Mouse (Mus musculus): ENCODE measurements around the gene Dynlrb1. TPM values are rescaled to one million over a fixed set of nuclear protein-coding genes. Genes with fewer than 3 reads are reported as not detected.

Gene Dynlrb1
- 621 and 667 TPM in 2 replicates for polyA plus RNA-seq (2015; fragmentation: Nextera tagmentation; extraction: Ambion mirVana)

GRCm38 (mm10) chr2:155236362-155236992 is at the start of gene Dynlrb1:
Gene Dynlrb1 (plus strand): TSS chr2:155236533.
- under 1% methylated on average over 50 of the region's 50 CpGs for WGBS
- peak; percentile 100 for ATAC-seq
- H3K4me1 ChIP-seq (replicated peaks): peaks cover 30% of the 10 kb centered on the region
- peak within 1 kb of the TSS; percentile 84 for H3K9ac ChIP-seq (replicated peaks)
- H3K4me2 ChIP-seq (replicated peaks): peak within 1 kb of the TSS; percentile 95
- H3K36me3 ChIP-seq: peaks cover 10% of the 10 kb centered on the region
- H3K27me3 ChIP-seq: no peaks in the 10 kb centered on the region
- no peaks in the 10 kb centered on the region for H3K9me3 ChIP-seq
- H3K4me3 ChIP-seq (replicated peaks): peak within 1 kb of the TSS; percentile 79
- H3K27ac ChIP-seq: peak within 1 kb of the TSS; percentile 88

- H3K9me3 ChIP-seq: no peaks in the 10 kb centered on the region
- H3K4me2 ChIP-seq (replicated peaks): no peak overlapping the region
- H3K36me3 ChIP-seq: peaks cover 75% of the 10 kb centered on the region
- ATAC-seq: no peak
- no peak overlapping the region for H3K4me3 ChIP-seq (replicated peaks)
- H3K9ac ChIP-seq (replicated peaks): no peak overlapping the region
- H3K27ac ChIP-seq: no peak overlapping the region
- H3K4me1 ChIP-seq (replicated peaks): no peaks in the 10 kb centered on the region
- H3K27me3 ChIP-seq: no peaks in the 10 kb centered on the region
- WGBS: 89% methylated on average over 2 of the region's 2 CpGs
Measured at GRCm38 (mm10) chr2:155207419-155207818, 28.9 kb upstream of the Dynlrb1 start.

- H3K4me2 ChIP-seq (replicated peaks): no peak overlapping the region
- H3K36me3 ChIP-seq: peaks cover 86% of the 10 kb centered on the region
- no peak overlapping the region for H3K9ac ChIP-seq (replicated peaks)
- H3K27ac ChIP-seq: no peak overlapping the region
- H3K27me3 ChIP-seq: no peaks in the 10 kb centered on the region
- no peak for ATAC-seq
- WGBS: 93% methylated on average over 2 of the region's 2 CpGs
- no peaks in the 10 kb centered on the region for H3K4me1 ChIP-seq (replicated peaks)
- H3K4me3 ChIP-seq (replicated peaks): no peak overlapping the region
- H3K9me3 ChIP-seq: no peaks in the 10 kb centered on the region
Measured at GRCm38 (mm10) chr2:155223145-155223544, 13.2 kb upstream of the Dynlrb1 start.

GRCm38 (mm10) chr2:155224721-155225120 is 11.6 kb upstream of the Dynlrb1 start:
- Histone ChIP-seq H3K4me3 (replicated peaks) (no peak overlapping the region), H3K27ac (no peak overlapping the region), H3K36me3 (peaks cover 75% of the 10 kb centered on the region), H3K27me3 (no peaks in the 10 kb centered on the region), H3K4me2 (replicated peaks) (no peak overlapping the region), H3K9ac (replicated peaks) (no peak overlapping the region), H3K4me1 (replicated peaks) (no peaks in the 10 kb centered on the region), H3K9me3 (no peaks in the 10 kb centered on the region)
- no peak for ATAC-seq
- WGBS: 90% methylated on average over 7 of the region's 7 CpGs

GRCm38 (mm10) chr2:155235746-155236361 is 479 bp upstream of the Dynlrb1 start:
- H3K36me3 ChIP-seq: peaks cover 5% of the 10 kb centered on the region; the same call in 1 of the 2 replicates
- ATAC-seq: peak; percentile 95
- H3K27me3 ChIP-seq: no peaks in the 10 kb centered on the region
- H3K27ac ChIP-seq: peak overlapping the region; percentile 88
- peak overlapping the region; percentile 95 for H3K4me2 ChIP-seq (replicated peaks)
- 5% methylated on average over 13 of the region's 13 CpGs for WGBS
- H3K4me3 ChIP-seq (replicated peaks): peak overlapping the region; percentile 79
- H3K4me1 ChIP-seq (replicated peaks): peaks cover 30% of the 10 kb centered on the region
- H3K9me3 ChIP-seq: no peaks in the 10 kb centered on the region
- H3K9ac ChIP-seq (replicated peaks): peak overlapping the region; percentile 84

- ATAC-seq: no peak
- H3K4me1 ChIP-seq (replicated peaks): peaks cover 30% of the 10 kb centered on the region
- H3K36me3 ChIP-seq: peaks cover 11% of the 10 kb centered on the region
- no peaks in the 10 kb centered on the region for H3K27me3 ChIP-seq
- no peaks in the 10 kb centered on the region for H3K9me3 ChIP-seq
- H3K4me3 ChIP-seq (replicated peaks): peak overlapping the region; percentile 79
- 15% methylated on average over 4 of the region's 4 CpGs for WGBS
- peak overlapping the region; percentile 95 for H3K4me2 ChIP-seq (replicated peaks)
- no peak overlapping the region for H3K27ac ChIP-seq
- H3K9ac ChIP-seq (replicated peaks): peak overlapping the region; percentile 84
Measured at GRCm38 (mm10) chr2:155237276-155237675, 943 bp downstream of the Dynlrb1 start.

- Histone ChIP-seq H3K9ac (replicated peaks) (no peak overlapping the region), H3K27ac (no peak overlapping the region), H3K9me3 (no peaks in the 10 kb centered on the region), H3K36me3 (peaks cover 46% of the 10 kb centered on the region), H3K27me3 (no peaks in the 10 kb centered on the region), H3K4me2 (replicated peaks) (no peak overlapping the region), H3K4me3 (replicated peaks) (no peak overlapping the region), H3K4me1 (replicated peaks) (peaks cover 23% of the 10 kb centered on the region)
- WGBS: 89% methylated on average over 4 of the region's 4 CpGs
- no peak for ATAC-seq
Measured at GRCm38 (mm10) chr2:155240915-155241314, 4.6 kb downstream of the Dynlrb1 start.

GRCm38 (mm10) chr2:155242296-155242855 is 6.0 kb downstream of the Dynlrb1 start:
- Histone ChIP-seq H3K27me3 (no peaks in the 10 kb centered on the region), H3K36me3 (peaks cover 59% of the 10 kb centered on the region), H3K27ac (no peak overlapping the region), H3K9ac (replicated peaks) (no peak overlapping the region), H3K9me3 (no peaks in the 10 kb centered on the region), H3K4me3 (replicated peaks) (no peak overlapping the region), H3K4me2 (replicated peaks) (no peak overlapping the region), H3K4me1 (replicated peaks) (peaks cover 20% of the 10 kb centered on the region)
- WGBS: 87% methylated on average over 7 of the region's 7 CpGs
- ATAC-seq: no peak

- no peak overlapping the region for H3K9ac ChIP-seq (replicated peaks)
- H3K4me3 ChIP-seq (replicated peaks): no peak overlapping the region
- no peaks in the 10 kb centered on the region for H3K9me3 ChIP-seq
- WGBS: 93% methylated on average over 4 of the region's 4 CpGs
- no peak for ATAC-seq
- no peaks in the 10 kb centered on the region for H3K27me3 ChIP-seq
- no peaks in the 10 kb centered on the region for H3K4me1 ChIP-seq (replicated peaks)
- no peak overlapping the region for H3K27ac ChIP-seq
- peaks cover 90% of the 10 kb centered on the region for H3K36me3 ChIP-seq
- no peak overlapping the region for H3K4me2 ChIP-seq (replicated peaks)
Measured at GRCm38 (mm10) chr2:155246231-155246630, 9.9 kb downstream of the Dynlrb1 start.

- Histone ChIP-seq H3K9ac (replicated peaks) (no peak overlapping the region), H3K9me3 (no peaks in the 10 kb centered on the region), H3K4me3 (replicated peaks) (no peak overlapping the region), H3K27ac (no peak overlapping the region), H3K4me1 (replicated peaks) (no peaks in the 10 kb centered on the region), H3K36me3 (peaks cover 85% of the 10 kb centered on the region), H3K4me2 (replicated peaks) (no peak overlapping the region), H3K27me3 (no peaks in the 10 kb centered on the region)
- no peak for ATAC-seq
- 95% methylated on average over 1 of the region's 1 CpGs for WGBS
Measured at GRCm38 (mm10) chr2:155248206-155248605, 11.9 kb downstream of the Dynlrb1 start.

- Histone ChIP-seq H3K4me3 (replicated peaks) (no peak overlapping the region), H3K27me3 (no peaks in the 10 kb centered on the region), H3K9me3 (no peaks in the 10 kb centered on the region), H3K4me2 (replicated peaks) (no peak overlapping the region), H3K36me3 (peaks cover 80% of the 10 kb centered on the region), H3K4me1 (replicated peaks) (no peaks in the 10 kb centered on the region), H3K9ac (replicated peaks) (no peak overlapping the region), H3K27ac (no peak overlapping the region)
- 87% methylated on average over 2 of the region's 2 CpGs for WGBS
- ATAC-seq: no peak
Measured at GRCm38 (mm10) chr2:155248718-155249117, 12.4 kb downstream of the Dynlrb1 start.

- WGBS: 96% methylated on average over 5 of the region's 5 CpGs
- Histone ChIP-seq H3K9ac (replicated peaks) (no peak overlapping the region), H3K27ac (no peak overlapping the region), H3K9me3 (no peaks in the 10 kb centered on the region), H3K36me3 (peaks cover 72% of the 10 kb centered on the region), H3K4me1 (replicated peaks) (no peaks in the 10 kb centered on the region), H3K4me3 (replicated peaks) (no peak overlapping the region), H3K27me3 (no peaks in the 10 kb centered on the region), H3K4me2 (replicated peaks) (no peak overlapping the region)
- no peak for ATAC-seq
Measured at GRCm38 (mm10) chr2:155249588-155249987, 13.3 kb downstream of the Dynlrb1 start.

All from midbrain, embryonic 13.5 days (tissue).